In genomic region chr11:81587942-81588341, GRCm38 (mm10) we compare ENCODE assay signal across 9 mouse cellular contexts.
DNase-seq lines count a peak whose midpoint lies in the region; ATAC-seq and TF ChIP-seq lines count a peak whose summit lies in the region.
"Had no signal": no experiment of that assay in that cellular context is flagged by ENCODE, and none has a peak within 500 bp of the region (broad histone marks: within the 10 kb centered on the region; RNA-seq: fewer than 3 reads in every experiment).

No protein-coding gene starts in this region.

- H3K36me3 ChIP-seq in heart, embryonic 10.5 days: no peaks in the 10 kb centered on the region
- H3K36me3 ChIP-seq in ES-E14 (ENCODE audit: control insufficient read depth, insufficient read depth, low read length, poor library complexity, severe bottlenecking): no peaks in the 10 kb centered on the region
- no peaks in the 10 kb centered on the region for H3K36me3 ChIP-seq in hindbrain, embryonic 15.5 days
- H3K36me3 ChIP-seq: lung, embryonic 15.5 days had no signal

- WGBS in heart, embryonic 10.5 days: 54% methylated on average over 17 of the region's 17 CpGs
- WGBS in hindbrain, embryonic 15.5 days: 26% methylated on average over 17 of the region's 17 CpGs

- DNase-seq in heart, adult 18-20 months: peak; percentile 29 to 39
- DNase-seq in heart, embryonic 10.5 days (ENCODE audit: low spot score): no peak
- no peak for DNase-seq in ES-E14 (ENCODE audit: low read depth, low spot score)
- DNase-seq in cerebellum, postnatal 25 days: peak; percentile 84 to 85
- no peak for DNase-seq in spleen, postnatal 4 days (ENCODE audit: low spot score in 2 of 2)
- DNase-seq in c-Kit-positive CD71-positive TER-119-positive erythroid progenitor cells, embryonic 14.5 days (ENCODE audit: low spot score): no peak
- DNase-seq in thymus, postnatal 14 days: no peak

- in situ Hi-C loops in ES-E14 (cut with MboI; ENCODE audit: low sequenced_read_pairs in 2 of 2, unreplicated experiment in 2 of 2): no loop called here

- H3K27me3 ChIP-seq in heart, embryonic 10.5 days (ENCODE audit: insufficient read depth, poor library complexity, severe bottlenecking): no peaks in the 10 kb centered on the region
- H3K27me3 ChIP-seq in hindbrain, embryonic 15.5 days: no peaks in the 10 kb centered on the region
- H3K27me3 ChIP-seq: lung, embryonic 15.5 days had no signal

- 0 out of 2 replicates have a peak, but pooled peaks have one; percentile 15 for ATAC-seq in hindbrain, embryonic 15.5 days (ENCODE audit: low FRiP score, low read depth)

- no peak overlapping the region for H3K27ac ChIP-seq in heart, embryonic 10.5 days
- H3K27ac ChIP-seq in ES-E14 (ENCODE audit: insufficient read depth, low read depth, low read length, poor library complexity, severe bottlenecking): no peak overlapping the region
- H3K27ac ChIP-seq in hindbrain, embryonic 15.5 days (replicated peaks): peak overlapping the region; percentile 63
- H3K27ac ChIP-seq: lung, embryonic 15.5 days had no signal

- no peaks in the 10 kb centered on the region for H3K9me3 ChIP-seq in heart, embryonic 10.5 days
- no peaks in the 10 kb centered on the region for H3K9me3 ChIP-seq in ES-E14 (ENCODE audit: control insufficient read depth, insufficient read depth, low read depth, low read length)
- H3K9me3 ChIP-seq in hindbrain, embryonic 15.5 days: no peaks in the 10 kb centered on the region
- H3K9me3 ChIP-seq: lung, embryonic 15.5 days had no signal

- peaks cover 10% of the 10 kb centered on the region; the same call in 1 of the 2 replicates for H3K4me1 ChIP-seq in heart, embryonic 10.5 days
- peaks cover 0 to 1% of the 10 kb centered on the region in 2 experiments; a peak in 1 of 4 replicates for H3K4me1 ChIP-seq in ES-E14 (ENCODE audit: control insufficient read depth in 2 of 2, insufficient read depth in 2 of 2, low read length in 2 of 2, poor library complexity in 1 of 2)
- peaks cover 14% of the 10 kb centered on the region for H3K4me1 ChIP-seq in hindbrain, embryonic 15.5 days (replicated peaks)

- H3K9ac ChIP-seq in ES-E14 (ENCODE audit: insufficient read depth, low read depth, low read length, poor library complexity, severe bottlenecking): peak overlapping the region; percentile 41; the same call in 1 of the 2 replicates
- H3K9ac ChIP-seq in hindbrain, embryonic 15.5 days: no peak overlapping the region
- H3K9ac ChIP-seq: lung, embryonic 15.5 days had no signal

- no peak overlapping the region for H3K4me3 ChIP-seq in heart, embryonic 10.5 days
- H3K4me3 ChIP-seq in ES-E14 (ENCODE audit: insufficient read depth in 1 of 2, low read depth in 1 of 2, low read length in 2 of 2, poor library complexity in 1 of 2, severe bottlenecking in 1 of 2): no peak overlapping the region
- no peak overlapping the region for H3K4me3 ChIP-seq in hindbrain, embryonic 15.5 days
- H3K4me3 ChIP-seq: lung, embryonic 15.5 days had no signal

- H3K4me2 ChIP-seq in hindbrain, embryonic 15.5 days: peak overlapping the region; percentile 46
- H3K4me2 ChIP-seq: lung, embryonic 15.5 days had no signal

TF ChIP-seq in ES-E14, 5 proteins besides CTCF, POLR2A, EP300 and RAD21:
- TF ChIP-seq ZNF384 (IDR thresholded peaks at IDR 0.05; ENCODE audit: low read depth, low read length) (no peak), CHD2 (IDR thresholded peaks at IDR 0.05; ENCODE audit: low read depth, low read length) (no peak), ZC3H11A (IDR thresholded peaks at IDR 0.05; ENCODE audit: borderline replicate concordance, low read depth, low read length) (no peak), HCFC1 (IDR thresholded peaks at IDR 0.05; ENCODE audit: borderline replicate concordance, insufficient read depth, low read length) (no peak), MAFK (IDR thresholded peaks at IDR 0.05; ENCODE audit: insufficient read depth, low read depth, low read length) (no peak)

Comparison
In these comparisons a context has a peak if more than half of its experiments do, and no peak if none do; other contexts are left out.
1. DNase-seq: peak in heart, adult 18-20 months (2 of 2) and cerebellum, postnatal 25 days (2 of 2); none in heart, embryonic 10.5 days (single experiment), ES-E14 (single experiment), spleen, postnatal 4 days (0 of 2), c-Kit-positive CD71-positive TER-119-positive erythroid progenitor cells, embryonic 14.5 days (single experiment) and thymus, postnatal 14 days (single experiment).